Mouse (Mus musculus): ENCODE data around the gene Rab3c. TPM values are rescaled to one million over a fixed set of nuclear protein-coding genes. Genes with fewer than 3 reads are reported as not detected.

Gene Rab3c
- total and polyA plus RNA-seq, 3 experiments, result not detected

GRCm38 (mm10) chr13:110067149-110067548, 213.6 kb downstream of the Rab3c start:
- Histone ChIP-seq H3K79me2 (replicated peaks; ENCODE audit: control insufficient read depth, extremely low read depth, insufficient read depth, poor library complexity, severe bottlenecking) (no peaks in the 10 kb centered on the region), H3K4me2 (ENCODE audit: insufficient read depth, low read depth, poor library complexity, severe bottlenecking) (no peak overlapping the region), H3K4me1 (ENCODE audit: control insufficient read depth in 1 of 2, insufficient read depth in 2 of 2) (no peaks in the 10 kb centered on the region), H3K27me3 (replicated peaks) (no peaks in the 10 kb centered on the region), H3K4me3 (replicated peaks in 1 of 3; ENCODE audit: low read depth in 2 of 3, low read length in 2 of 3, poor library complexity in 1 of 3) (no peak overlapping the region), H3K36me3 (replicated peaks in 1 of 2; ENCODE audit: control insufficient read depth in 1 of 2, insufficient read depth in 1 of 2, low read length in 1 of 2) (no peaks in the 10 kb centered on the region), H3K9ac (ENCODE audit: insufficient read depth, low read depth) (no peak overlapping the region), H3K27ac (ENCODE audit: insufficient read depth, low read depth) (no peak overlapping the region), H3K9me3 (replicated peaks; ENCODE audit: low read length) (peaks cover 19% of the 10 kb centered on the region)
- no peak for DNase-seq (ENCODE audit: extremely low read depth)
- in situ Hi-C loops (cut with MboI; ENCODE audit: low pct_ligation_motif_present, low pct_unique_long_range_greater_than_20kb, low sequenced_read_pairs) (no loop called here), dilution Hi-C loops (cut with MboI; ENCODE audit: extremely low pct_ligation_motif_present, extremely low pct_unique_long_range_greater_than_20kb, low sequenced_read_pairs) (no loop called here)
- TF ChIP-seq JUN (IDR thresholded peaks at IDR 0.05; ENCODE audit: insufficient read depth, low read depth, low read length) (no peak), TCF12 (IDR thresholded peaks at IDR 0.05; ENCODE audit: low read depth, low read length) (no peak), POLR2AphosphoS2 (IDR thresholded peaks at IDR 0.05; ENCODE audit: low read depth, low read length) (no peak), BHLHE40 (IDR thresholded peaks at IDR 0.05; ENCODE audit: low read depth, low read length) (no peak), TBP (conservative IDR thresholded peaks at IDR 0.05; ENCODE audit: low read depth, low read length) (no peak), MAX (IDR thresholded peaks at IDR 0.05; ENCODE audit: low read length) (no peak), SIN3A (IDR thresholded peaks at IDR 0.05; ENCODE audit: low read length) (no peak), ELF1 (IDR thresholded peaks at IDR 0.05; ENCODE audit: low read depth, low read length) (no peak), MAFK (IDR thresholded peaks at IDR 0.05; ENCODE audit: insufficient replicate concordance, low read length) (no peak), ZMIZ1 (IDR thresholded peaks at IDR 0.05; ENCODE audit: low read depth, low read length) (no peak), ZC3H11A (IDR thresholded peaks at IDR 0.05; ENCODE audit: low read depth, low read length) (no peak), ZKSCAN1 (IDR thresholded peaks at IDR 0.05; ENCODE audit: borderline replicate concordance, low read depth, low read length) (no peak), MAZ (IDR thresholded peaks at IDR 0.05; ENCODE audit: low read depth, low read length) (no peak), SMC3 (IDR thresholded peaks at IDR 0.05; ENCODE audit: low read depth, low read length) (no peak), NELFE (IDR thresholded peaks at IDR 0.05; ENCODE audit: low read depth, low read length) (no peak)

GRCm38 (mm10) chr13:110066674-110067073, 214.1 kb downstream of the Rab3c start:
- no peak overlapping the region for H3K9ac ChIP-seq (ENCODE audit: insufficient read depth, low read depth)
- in situ Hi-C loops (cut with MboI; ENCODE audit: low pct_ligation_motif_present, low pct_unique_long_range_greater_than_20kb, low sequenced_read_pairs) (no loop called here), dilution Hi-C loops (cut with MboI; ENCODE audit: extremely low pct_ligation_motif_present, extremely low pct_unique_long_range_greater_than_20kb, low sequenced_read_pairs) (no loop called here)
- H3K27me3 ChIP-seq (replicated peaks), result no peaks in the 10 kb centered on the region
- TF ChIP-seq POLR2A (IDR thresholded peaks at IDR 0.05; ENCODE audit: low read depth, low read length), result no peak
- TF ChIP-seq UBTF (IDR thresholded peaks at IDR 0.05; ENCODE audit: low read depth, low read length), result no peak
- TF ChIP-seq RAD21 (IDR thresholded peaks at IDR 0.05; ENCODE audit: low read depth, low read length), result no peak
- TF ChIP-seq JUND (conservative IDR thresholded peaks at IDR 0.05; ENCODE audit: low read depth, low read length), result no peak
- no peak for TF ChIP-seq ZNF384 (IDR thresholded peaks at IDR 0.05; ENCODE audit: low read depth, low read length)
- TF ChIP-seq NRF1 (IDR thresholded peaks at IDR 0.05; ENCODE audit: low read depth, low read length), result no peak
- no peak for TF ChIP-seq ELF1 (IDR thresholded peaks at IDR 0.05; ENCODE audit: low read depth, low read length)
- no peak for TF ChIP-seq MAX (IDR thresholded peaks at IDR 0.05; ENCODE audit: low read length)
- no peak for TF ChIP-seq MAZ (IDR thresholded peaks at IDR 0.05; ENCODE audit: low read depth, low read length)
- no peak for TF ChIP-seq JUN (IDR thresholded peaks at IDR 0.05; ENCODE audit: insufficient read depth, low read depth, low read length)
- no peak for TF ChIP-seq PAX5 (IDR thresholded peaks at IDR 0.05; ENCODE audit: low read length)
- no peak for TF ChIP-seq KAT2A (IDR thresholded peaks at IDR 0.05; ENCODE audit: insufficient replicate concordance, low read length)
- no peak for TF ChIP-seq EP300 (IDR thresholded peaks at IDR 0.05; ENCODE audit: low read length)
- TF ChIP-seq E2F4 (IDR thresholded peaks at IDR 0.05; ENCODE audit: insufficient replicate concordance, low read depth, low read length), result no peak
- H3K4me1 ChIP-seq (ENCODE audit: control insufficient read depth in 1 of 2, insufficient read depth in 2 of 2), result no peaks in the 10 kb centered on the region
- no peak for DNase-seq (ENCODE audit: extremely low read depth)
- no peaks in the 10 kb centered on the region for H3K36me3 ChIP-seq (replicated peaks in 1 of 2; ENCODE audit: control insufficient read depth in 1 of 2, insufficient read depth in 1 of 2, low read length in 1 of 2)
- H3K27ac ChIP-seq (ENCODE audit: insufficient read depth, low read depth), result no peak overlapping the region
- no peak overlapping the region for H3K4me3 ChIP-seq (replicated peaks in 1 of 3; ENCODE audit: low read depth in 2 of 3, low read length in 2 of 3, poor library complexity in 1 of 3)
- peaks cover 22% of the 10 kb centered on the region for H3K9me3 ChIP-seq (replicated peaks; ENCODE audit: low read length)
- no peaks in the 10 kb centered on the region for H3K79me2 ChIP-seq (replicated peaks; ENCODE audit: control insufficient read depth, extremely low read depth, insufficient read depth, poor library complexity, severe bottlenecking)
- no peak overlapping the region for H3K4me2 ChIP-seq (ENCODE audit: insufficient read depth, low read depth, poor library complexity, severe bottlenecking)
